ENCODE assay signal across 8 mouse cellular contexts in genomic region chr11:69045531-69046394, GRCm38 (mm10). TPM values are rescaled to one million over a fixed set of nuclear protein-coding genes. Genes with fewer than 3 reads are reported as not detected.
DNase-seq lines count a peak whose midpoint lies in the region; ATAC-seq and TF ChIP-seq lines count a peak whose summit lies in the region.

Aurkb (plus strand) TSS chr11:69045647.

- H3K36me3 ChIP-seq in intestine, postnatal 0 days (ENCODE audit: control insufficient read depth, insufficient read depth) = peaks cover 3% of the 10 kb centered on the region; the same call in 1 of the 2 replicates
- no peaks in the 10 kb centered on the region for H3K36me3 ChIP-seq in midbrain, postnatal 0 days (ENCODE audit: insufficient read depth, low read length)

- H3K4me3 ChIP-seq in intestine, postnatal 0 days (ENCODE audit: low read depth, low read length) = peak within 1 kb of the TSS; percentile 75
- peak within 1 kb of the TSS; percentile 59 for H3K4me3 ChIP-seq in midbrain, postnatal 0 days (ENCODE audit: low read depth, low read length)

- peak; percentile 77 for ATAC-seq in granulocyte monocyte progenitor cell, adult 5-6 weeks (replicated peaks; ENCODE audit: poor library complexity, severe bottlenecking)
- peak; percentile 71 for ATAC-seq in intestine, postnatal 0 days
- peak; percentile 76; the same call in 1 of the 2 replicates for ATAC-seq in midbrain, postnatal 0 days (ENCODE audit: low FRiP score)

- DNase-seq in 416B (ENCODE audit: low read depth) (peak; percentile 94), liver (peak; percentile 93)
- peak; percentile 71 for DNase-seq in adrenal gland, adult 8-10 months
- peak; percentile 79 for DNase-seq in embryo, embryonic 11.5 days (ENCODE audit: low read depth, low spot score)
- peak; percentile 95 for DNase-seq in midbrain, postnatal 0 days (ENCODE audit: low spot score)
- peak; percentile 81 to 87 for DNase-seq in spleen, postnatal 36 days (ENCODE audit: low spot score in 2 of 2)

- no peaks in the 10 kb centered on the region for H3K9me3 ChIP-seq in intestine, postnatal 0 days (ENCODE audit: control insufficient read depth)
- no peaks in the 10 kb centered on the region for H3K9me3 ChIP-seq in midbrain, postnatal 0 days (ENCODE audit: low read length)

- H3K27ac ChIP-seq in intestine, postnatal 0 days (ENCODE audit: low read depth, low read length) = peak within 1 kb of the TSS; percentile 50; the same call in 1 of the 2 replicates
- H3K27ac ChIP-seq in midbrain, postnatal 0 days (ENCODE audit: low read depth, low read length) = no peak within 1 kb of the TSS

- peak within 1 kb of the TSS; percentile 49 for H3K9ac ChIP-seq in intestine, postnatal 0 days (ENCODE audit: low read depth, low read length)
- H3K9ac ChIP-seq in midbrain, postnatal 0 days (replicated peaks; ENCODE audit: low read length, poor library complexity, severe bottlenecking) = no peak within 1 kb of the TSS

- H3K27me3 ChIP-seq in intestine, postnatal 0 days (replicated peaks; ENCODE audit: control insufficient read depth, insufficient read depth, low read length) = no peaks in the 10 kb centered on the region
- H3K27me3 ChIP-seq in midbrain, postnatal 0 days (ENCODE audit: insufficient read depth, low read length) = no peaks in the 10 kb centered on the region

- no peaks in the 10 kb centered on the region for H3K4me1 ChIP-seq in intestine, postnatal 0 days (replicated peaks; ENCODE audit: control insufficient read depth, insufficient read depth, low read length)
- H3K4me1 ChIP-seq in midbrain, postnatal 0 days (ENCODE audit: insufficient read depth, low read length) = no peaks in the 10 kb centered on the region

- H3K4me2 ChIP-seq in intestine, postnatal 0 days (replicated peaks; ENCODE audit: low read depth) = peak within 1 kb of the TSS; percentile 80
- peak within 1 kb of the TSS; percentile 100 for H3K4me2 ChIP-seq in midbrain, postnatal 0 days (ENCODE audit: low read depth, low read length, poor library complexity, severe bottlenecking)

- TF ChIP-seq CTCF in intestine, postnatal 0 days (IDR thresholded peaks at IDR 0.05; ENCODE audit: low read depth) = peak; percentile 12; the same call in 1 of the 2 replicates
- no peak for TF ChIP-seq CTCF in midbrain, postnatal 0 days (IDR thresholded peaks at IDR 0.05)

- WGBS in intestine, postnatal 0 days = under 1% methylated on average over 54 of the region's 54 CpGs
- WGBS in midbrain, postnatal 0 days = 1% methylated on average over 54 of the region's 54 CpGs

RNA-seq across cellular contexts. Expression of gene Aurkb, which starts in this region (rescaled TPM):
- 1 to 10 TPM; 1.7 to 2.9 (median 2.3) TPM for total RNA-seq in adrenal gland, adult 8-10 months (2022)
- 80.2 and 105 TPM in 2 replicates for total RNA-seq in granulocyte monocyte progenitor cell, adult 5-6 weeks (2014; fragmentation: Nextera tagmentation)
- total RNA-seq in granulocyte monocyte progenitor cell, adult 5-6 weeks (2017) = 102 and 122 TPM in 2 replicates
- 24.3 and 26.2 TPM in 2 replicates for polyA plus RNA-seq in intestine, postnatal 0 days (2015; fragmentation: Nextera tagmentation; extraction: Ambion mirVana)
- total RNA-seq in midbrain, postnatal 0 days (2014; rRNA removed) = 6.9 and 10.5 TPM in 2 replicates
- 6.0 and 6.9 TPM in 2 replicates for polyA plus RNA-seq in midbrain, postnatal 0 days (2015; fragmentation: Nextera tagmentation; extraction: Ambion mirVana)
